Mouse (Mus musculus) cerebellum, adult 2 months (tissue): Measurements from ENCODE around the gene Nckap1.

Experiments used
- CTCF ChIP-seq: fragments of 200-500 bp; IDR thresholded peaks from 2 replicates; pipeline ENCODE4 v1.5.1; 2011; ENCODE audit warnings: low read depth, mild to moderate bottlenecking, control low read depth, low read length, moderate library complexity, borderline replicate concordance; ENCODE audit not compliant: insufficient read depth
- POLR2A ChIP-seq: fragments of 200-500 bp; IDR thresholded peaks from 2 replicates; pipeline ENCODE4 v1.6.1; 2011; ENCODE audit warnings: low read length, control low read depth, borderline replicate concordance; ENCODE audit not compliant: insufficient read depth

DNA sequence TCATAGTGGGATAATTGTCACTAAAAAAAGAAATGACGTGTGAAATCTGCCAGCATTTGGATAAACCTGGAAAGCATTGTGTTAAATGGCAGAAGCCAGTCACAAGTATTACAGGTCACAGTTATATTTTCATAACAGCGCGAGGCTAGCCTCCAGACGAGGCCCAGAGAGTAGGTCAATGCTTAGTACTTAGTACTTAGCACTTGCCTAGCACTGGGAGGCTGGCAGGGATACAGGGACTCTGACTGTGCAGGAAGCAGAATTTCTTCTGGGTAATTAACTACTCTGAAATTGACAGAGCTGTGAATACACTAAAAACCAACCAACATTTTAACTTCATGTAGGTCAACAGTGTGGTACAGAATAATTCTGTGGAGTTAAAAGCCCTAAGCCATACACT, 13.8 kb downstream of the Nckap1 start:
- TF ChIP-seq POLR2A, result no peak
- TF ChIP-seq CTCF, result no peak
